Mouse (Mus musculus): ENCODE data around the gene Gm9747. TPM values are rescaled to one million over a fixed set of nuclear protein-coding genes. Genes with fewer than 3 reads are reported as not detected.

The Gm9747 gene
- not detected in 2 replicates for polyA plus RNA-seq (2012; rRNA removed; ENCODE audit: low replicate concordance)

GRCm38 (mm10) chr1:82232812-82233211 lies at the start of gene Gm9747:
TSS of gene Gm9747 (plus strand) at chr1:82233112.

Other genes with a start within 250 kb of the Gm9747 start
- 0.50 and 1.1 TPM in 2 replicates for gene Irs1, start 58.3 kb downstream of the Gm9747 start, polyA plus RNA-seq (2012; rRNA removed; ENCODE audit: low replicate concordance)
- 3.3 and 6.2 TPM in 2 replicates for gene Rhbdd1, start 83.3 kb downstream of the Gm9747 start, polyA plus RNA-seq (2012; rRNA removed; ENCODE audit: low replicate concordance)